Mouse (Mus musculus) heart, embryonic 12.5 days (tissue): ENCODE measurements at regions not wholly inside any gene's neighbourhood (a gene's known extent, or its start where the extent isn't known, plus 50 kb on each side); places are given as distances from the start of the nearest gene placed in this dataset.
"Not testable (repeated sequence)": the region's sequence is repeated elsewhere in the genome, so short reads cannot be mapped to it uniquely, and the experiment has no call there.

Experiments
- ATAC-seq: fragments of 200-750 bp; cut with Nextera tagmentation; 2 replicates; pipeline ENCODE4 v1.8.0; 2017; ENCODE audit warnings: moderate TSS enrichment, moderate library complexity; ENCODE audit not compliant: insufficient number of reproducible peaks, low FRiP score
- H3K27ac ChIP-seq: fragments of 300-500 bp; sonication (generic); 2 replicates; pipeline ENCODE4 v1.5.1; 2016; ENCODE audit warnings: mild to moderate bottlenecking, moderate library complexity; ENCODE audit not compliant: poor library complexity, severe bottlenecking
- H3K27me3 ChIP-seq: fragments of 300-500 bp; sonication (generic); replicated peaks from 2 replicates; pipeline ENCODE4 v1.6.1; 2016; ENCODE audit warnings: mild to moderate bottlenecking, moderate library complexity
- H3K36me3 ChIP-seq: fragments of 300-500 bp; sonication (generic); 2 replicates; pipeline ENCODE4 v1.6.1; 2016; ENCODE audit warnings: mild to moderate bottlenecking, moderate library complexity
- H3K4me1 ChIP-seq: fragments of 300-500 bp; sonication (generic); replicated peaks from 2 replicates; pipeline ENCODE4 v1.6.1; 2016; ENCODE audit warnings: mild to moderate bottlenecking
- H3K4me2 ChIP-seq: fragments of 300-500 bp; sonication (generic); 2 replicates; pipeline ENCODE4 v1.6.1; 2016; ENCODE audit warnings: mild to moderate bottlenecking, moderate library complexity
- H3K4me3 ChIP-seq: fragments of 300-500 bp; sonication (generic); 2 replicates; pipeline ENCODE4 v1.5.1; 2016; ENCODE audit warnings: mild to moderate bottlenecking
- H3K9ac ChIP-seq: fragments of 300-500 bp; sonication (generic); 2 replicates; pipeline ENCODE4 v1.6.1; 2016; ENCODE audit warnings: mild to moderate bottlenecking, moderate library complexity
- H3K9me3 ChIP-seq: fragments of 300-500 bp; sonication (generic); replicated peaks from 2 replicates; pipeline ENCODE4 v1.6.1; 2016; ENCODE audit warnings: mild to moderate bottlenecking, moderate library complexity
- WGBS: fragments of 180-500 bp; shearing (Covaris S2); methylation state at CpG from one replicate; pipeline ENCODE4 v1.1.7; 2016; 5-methylcytosine and 5-hydroxymethylcytosine counted together

GRCm38 (mm10) chr8:37048912-37049692 is 55.7 kb downstream of the AI429214 start:
- Histone ChIP-seq H3K9ac (no peak overlapping the region), H3K9me3 (0 out of 2 replicates have a peak, but pooled peaks cover 3% of the 10 kb centered on the region), H3K27me3 (no peaks in the 10 kb centered on the region), H3K4me1 (peaks cover 7% of the 10 kb centered on the region; the same call in 1 of the 2 replicates), H3K36me3 (no peaks in the 10 kb centered on the region), H3K4me3 (no peak overlapping the region), H3K27ac (no peak overlapping the region), H3K4me2 (no peak overlapping the region)
- WGBS = 74% methylated on average over 5 of the region's 5 CpGs
- ATAC-seq = no peak

- no peak overlapping the region for H3K4me3 ChIP-seq
- H3K9me3 ChIP-seq = 0 out of 2 replicates have a peak, but pooled peaks cover 3% of the 10 kb centered on the region
- no peak for ATAC-seq
- no peaks in the 10 kb centered on the region for H3K36me3 ChIP-seq
- H3K27me3 ChIP-seq = no peaks in the 10 kb centered on the region
- 79% methylated on average over 6 of the region's 6 CpGs for WGBS
- H3K4me1 ChIP-seq = peaks cover 7% of the 10 kb centered on the region; the same call in 1 of the 2 replicates
- no peak overlapping the region for H3K4me2 ChIP-seq
- no peak overlapping the region for H3K27ac ChIP-seq
- H3K9ac ChIP-seq = no peak overlapping the region
Observed at GRCm38 (mm10) chr8:37049969-37050683, 56.7 kb downstream of the AI429214 start.

GRCm38 (mm10) chr8:37050684-37051028 is 57.3 kb downstream of the AI429214 start:
- no peaks in the 10 kb centered on the region for H3K27me3 ChIP-seq
- H3K4me1 ChIP-seq = peaks cover 7% of the 10 kb centered on the region; the same call in 1 of the 2 replicates
- H3K4me2 ChIP-seq = no peak overlapping the region
- ATAC-seq = no peak
- WGBS = 4% methylated on average over 1 of the region's 1 CpGs
- H3K9ac ChIP-seq = no peak overlapping the region
- H3K4me3 ChIP-seq = no peak overlapping the region
- H3K36me3 ChIP-seq = no peaks in the 10 kb centered on the region
- H3K27ac ChIP-seq = no peak overlapping the region
- H3K9me3 ChIP-seq = 0 out of 2 replicates have a peak, but pooled peaks cover 3% of the 10 kb centered on the region

- Histone ChIP-seq H3K27me3 (no peaks in the 10 kb centered on the region), H3K4me3 (no peak overlapping the region), H3K9me3 (0 out of 2 replicates have a peak, but pooled peaks cover 3% of the 10 kb centered on the region), H3K4me1 (no peaks in the 10 kb centered on the region), H3K27ac (no peak overlapping the region), H3K4me2 (no peak overlapping the region), H3K9ac (no peak overlapping the region), H3K36me3 (no peaks in the 10 kb centered on the region)
- WGBS = 66% methylated on average over 3 of the region's 3 CpGs
- ATAC-seq = no peak
Observed at GRCm38 (mm10) chr8:37056376-37056775, 63.0 kb downstream of the AI429214 start.

GRCm38 (mm10) chr8:37058390-37058789 is 65.0 kb downstream of the AI429214 start:
- WGBS = 47% methylated on average over 6 of the region's 6 CpGs
- no peak overlapping the region for H3K9ac ChIP-seq
- H3K9me3 ChIP-seq = no peaks in the 10 kb centered on the region
- ATAC-seq = 0 out of 2 replicates have a peak, but pooled peaks have one; percentile 25
- no peaks in the 10 kb centered on the region for H3K36me3 ChIP-seq
- H3K4me2 ChIP-seq = no peak overlapping the region
- no peaks in the 10 kb centered on the region for H3K27me3 ChIP-seq
- H3K4me3 ChIP-seq = no peak overlapping the region
- no peak overlapping the region for H3K27ac ChIP-seq
- no peaks in the 10 kb centered on the region for H3K4me1 ChIP-seq

- Histone ChIP-seq H3K27me3 (no peaks in the 10 kb centered on the region), H3K9me3 (no peaks in the 10 kb centered on the region), H3K27ac (no peak overlapping the region), H3K9ac (no peak overlapping the region), H3K36me3 (no peaks in the 10 kb centered on the region), H3K4me1 (no peaks in the 10 kb centered on the region), H3K4me2 (no peak overlapping the region), H3K4me3 (no peak overlapping the region)
- WGBS = 24% methylated on average over 13 of the region's 13 CpGs
- no peak for ATAC-seq
Observed at GRCm38 (mm10) chr8:37062012-37062944, 68.9 kb downstream of the AI429214 start.

- Histone ChIP-seq H3K36me3 (no peaks in the 10 kb centered on the region), H3K4me3 (no peak overlapping the region), H3K27me3 (no peaks in the 10 kb centered on the region), H3K27ac (no peak overlapping the region), H3K9ac (no peak overlapping the region), H3K4me1 (no peaks in the 10 kb centered on the region), H3K4me2 (no peak overlapping the region), H3K9me3 (no peaks in the 10 kb centered on the region)
- 16% methylated on average over 12 of the region's 12 CpGs for WGBS
- ATAC-seq = no peak
Observed at GRCm38 (mm10) chr8:37063764-37064331, 70.4 kb downstream of the AI429214 start.

- WGBS = 26% methylated on average over 2 of the region's 2 CpGs
- Histone ChIP-seq H3K36me3 (no peaks in the 10 kb centered on the region), H3K9me3 (no peaks in the 10 kb centered on the region)
Observed at GRCm38 (mm10) chr8:37072905-37073304, 79.5 kb downstream of the AI429214 start.

GRCm38 (mm10) chr8:37099727-37100126 is 106.3 kb downstream of the AI429214 start:
- no peak for ATAC-seq
- no peaks in the 10 kb centered on the region for H3K36me3 ChIP-seq
- H3K4me2 ChIP-seq = no peak overlapping the region
- no peaks in the 10 kb centered on the region for H3K9me3 ChIP-seq
- no peak overlapping the region for H3K27ac ChIP-seq
- no peak overlapping the region for H3K9ac ChIP-seq
- no peaks in the 10 kb centered on the region for H3K4me1 ChIP-seq
- no peaks in the 10 kb centered on the region for H3K27me3 ChIP-seq
- 56% methylated on average over 2 of the region's 2 CpGs for WGBS
- H3K4me3 ChIP-seq = no peak overlapping the region

More at GRCm38 (mm10) chr8:37072905-37073304, 79.5 kb downstream of the AI429214 start:
- no peak for ATAC-seq
- Histone ChIP-seq H3K4me1 (no peaks in the 10 kb centered on the region), H3K27ac (no peak overlapping the region), H3K4me3 (no peak overlapping the region), H3K4me2 (no peak overlapping the region), H3K9ac (no peak overlapping the region), H3K27me3 (no peaks in the 10 kb centered on the region)

- H3K9ac ChIP-seq, H3K4me2 ChIP-seq, H3K4me3 ChIP-seq, H3K36me3 ChIP-seq, H3K27ac ChIP-seq, ATAC-seq, H3K4me1 ChIP-seq, H3K9me3 ChIP-seq, H3K27me3 ChIP-seq: not testable (repeated sequence)
Observed at GRCm38 (mm10) chr8:37112386-37112785, 119.0 kb downstream of the AI429214 start.
